Mouse (Mus musculus): Measurements from ENCODE around the gene Gm2022. TPM values are rescaled to one million over a fixed set of nuclear protein-coding genes. Genes with fewer than 3 reads are reported as not detected.
"Not testable (repeated sequence)": the region's sequence is repeated elsewhere in the genome, so short reads cannot be mapped to it uniquely, and the experiment has no call there.

Gene Gm2022
- not detected in 2 replicates for polyA plus RNA-seq (2015; fragmentation: Nextera tagmentation; extraction: Ambion mirVana)

DNA sequence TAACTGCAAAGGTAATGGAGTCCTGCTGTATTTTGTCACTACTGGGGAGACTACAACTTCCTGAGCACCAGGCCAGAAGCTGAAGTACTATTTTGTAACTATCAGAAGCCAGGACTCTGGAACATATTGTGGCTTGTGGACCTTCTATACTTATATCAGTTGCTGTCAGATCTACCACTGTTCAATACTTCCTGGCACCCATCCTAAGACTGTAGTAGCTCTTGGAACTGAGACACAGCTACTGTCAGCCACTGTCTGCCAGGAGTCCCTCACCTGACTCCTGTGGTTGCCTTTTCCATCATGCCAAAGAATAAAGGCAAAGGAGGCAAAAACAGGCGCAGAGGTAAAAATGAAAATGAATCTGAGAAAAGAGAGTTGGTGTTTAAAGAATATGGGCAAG lies at the start of gene Gm2022:
Gene Gm2022 (plus strand): TSS at position 301 of the 400 bp plus-strand sequence.
- not testable (repeated sequence) for H3K4me1 ChIP-seq (replicated peaks); H3K9ac ChIP-seq; ATAC-seq (ENCODE audit: low FRiP score, low read depth); H3K9me3 ChIP-seq; H3K4me2 ChIP-seq; H3K27ac ChIP-seq (replicated peaks); H3K36me3 ChIP-seq; H3K27me3 ChIP-seq; H3K4me3 ChIP-seq
- 92% methylated on average over 1 of the region's 1 CpGs for whole genome bisulfite sequencing

DNA sequence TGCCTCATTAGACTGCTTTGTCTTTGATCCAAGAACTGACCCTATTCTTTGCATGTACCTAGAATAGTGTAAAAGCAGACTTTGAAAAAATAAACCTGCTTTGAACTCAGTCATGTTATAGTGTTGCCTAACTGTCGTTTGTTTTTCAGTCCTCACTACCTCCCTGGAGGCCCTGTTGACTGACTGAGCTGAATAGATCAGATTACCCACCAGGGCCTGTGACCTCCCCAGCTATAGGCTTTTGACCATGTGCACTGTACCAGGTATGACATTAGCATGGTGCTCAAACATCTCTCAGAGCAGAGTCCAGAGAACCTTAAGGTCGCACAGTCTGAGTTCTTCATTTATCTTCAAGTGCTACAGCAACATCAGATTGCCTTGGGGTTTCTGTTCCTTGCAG lies 44.5 kb upstream of the Gm2022 start:
- not testable (repeated sequence) for H3K4me1 ChIP-seq (replicated peaks); H3K4me2 ChIP-seq; H3K9me3 ChIP-seq; H3K36me3 ChIP-seq; ATAC-seq (ENCODE audit: low FRiP score, low read depth); H3K9ac ChIP-seq; H3K27me3 ChIP-seq; H3K27ac ChIP-seq (replicated peaks); H3K4me3 ChIP-seq
- no CpG with 5 or more reads among the region's 2 CpGs for WGBS

DNA sequence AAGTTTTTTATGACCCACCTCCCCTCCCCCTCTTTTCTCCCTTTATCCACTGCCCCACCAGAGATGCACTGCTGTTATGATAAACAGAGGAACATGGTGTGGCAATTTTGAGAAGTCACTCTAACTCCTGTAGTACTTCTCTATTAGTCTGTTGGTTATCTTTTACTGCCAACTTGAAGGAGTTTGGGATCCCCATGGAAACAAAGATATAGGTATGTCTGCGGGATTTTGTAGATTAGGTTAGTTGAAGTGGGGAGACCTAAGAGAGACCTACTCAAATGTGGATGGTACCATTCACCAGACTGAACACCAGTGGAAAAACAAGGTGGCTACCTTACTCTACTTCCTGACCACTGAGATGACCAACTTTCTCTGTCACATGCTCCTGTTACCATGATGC lies 39.1 kb upstream of the Gm2022 start:
- H3K4me2 ChIP-seq; H3K4me1 ChIP-seq (replicated peaks); H3K9me3 ChIP-seq; H3K36me3 ChIP-seq; H3K27me3 ChIP-seq; H3K9ac ChIP-seq; H3K27ac ChIP-seq (replicated peaks); H3K4me3 ChIP-seq; ATAC-seq (ENCODE audit: low FRiP score, low read depth): not testable (repeated sequence)
- 86% methylated on average over 1 of the region's 1 CpGs for WGBS

DNA sequence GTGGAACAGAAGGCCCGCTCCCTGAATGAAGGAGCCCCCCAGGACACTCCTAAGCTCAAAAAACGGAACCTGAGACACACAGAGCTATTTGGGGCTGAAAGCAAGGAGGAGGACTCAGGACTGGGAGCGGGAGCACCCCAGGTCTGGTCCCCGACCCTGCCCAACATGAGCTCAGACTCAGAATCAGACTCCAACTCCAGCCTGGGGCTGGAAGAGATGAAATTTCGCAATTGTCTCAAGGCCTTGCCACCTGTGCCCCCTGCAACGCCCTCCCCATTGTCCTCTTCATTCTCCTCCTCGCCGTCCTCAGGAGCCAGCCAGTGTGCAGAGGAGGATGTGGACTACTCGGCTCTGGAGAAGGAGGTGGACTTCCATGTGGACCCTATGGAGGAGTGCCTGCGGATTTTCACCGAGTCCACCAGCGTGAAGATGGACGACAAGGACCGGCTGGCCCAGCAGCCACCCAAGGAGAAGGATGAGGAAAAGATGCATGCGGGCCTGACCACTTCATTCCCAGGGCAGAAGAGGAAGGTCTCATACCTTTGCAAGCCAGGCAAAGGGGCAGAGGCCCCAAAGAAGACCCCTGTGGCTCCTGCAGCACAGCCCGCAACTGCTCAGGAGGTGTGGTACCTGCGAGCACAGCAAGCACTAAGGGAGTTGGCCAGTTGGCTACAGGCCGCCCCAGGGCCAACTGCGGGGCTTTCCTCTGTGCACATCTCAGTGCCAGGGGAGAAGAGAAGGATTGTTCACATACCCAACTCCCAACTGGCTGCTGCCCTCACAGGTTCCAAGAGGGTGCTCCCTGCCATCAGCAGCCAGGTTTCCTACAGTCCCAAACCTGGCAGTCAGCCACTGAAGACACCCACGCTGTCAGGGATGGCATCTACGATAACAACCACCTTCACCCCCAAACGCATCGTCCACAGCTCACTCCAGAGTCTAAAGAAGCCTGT lies 33.2 kb upstream of the Gm2022 start:
- not testable (repeated sequence) for H3K36me3 ChIP-seq; H3K4me1 ChIP-seq (replicated peaks); H3K27ac ChIP-seq (replicated peaks); H3K4me3 ChIP-seq; H3K9ac ChIP-seq; H3K27me3 ChIP-seq; ATAC-seq (ENCODE audit: low FRiP score, low read depth); H3K9me3 ChIP-seq; H3K4me2 ChIP-seq
- 89% methylated on average over 23 of the region's 23 CpGs for WGBS

DNA sequence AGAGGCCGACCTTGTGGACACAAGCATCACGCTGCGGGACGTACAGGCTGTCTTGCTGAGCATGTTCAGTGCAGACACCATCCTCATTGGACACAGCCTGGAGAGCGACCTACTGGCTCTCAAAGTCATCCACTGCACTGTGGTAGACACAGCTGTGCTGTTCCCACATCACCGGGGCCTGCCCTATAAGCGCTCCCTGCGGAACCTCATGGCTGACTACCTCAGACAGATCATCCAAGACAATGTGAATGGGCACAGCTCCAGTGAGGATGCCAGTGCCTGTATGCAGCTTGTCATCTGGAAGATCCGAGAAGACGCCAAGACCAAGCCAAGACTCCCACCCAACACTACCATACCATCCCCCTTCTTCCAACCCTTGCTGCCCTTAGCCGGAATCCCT lies 31.5 kb upstream of the Gm2022 start:
- not testable (repeated sequence) for ATAC-seq (ENCODE audit: low FRiP score, low read depth)
- 94% methylated on average over 10 of the region's 11 CpGs for WGBS

DNA sequence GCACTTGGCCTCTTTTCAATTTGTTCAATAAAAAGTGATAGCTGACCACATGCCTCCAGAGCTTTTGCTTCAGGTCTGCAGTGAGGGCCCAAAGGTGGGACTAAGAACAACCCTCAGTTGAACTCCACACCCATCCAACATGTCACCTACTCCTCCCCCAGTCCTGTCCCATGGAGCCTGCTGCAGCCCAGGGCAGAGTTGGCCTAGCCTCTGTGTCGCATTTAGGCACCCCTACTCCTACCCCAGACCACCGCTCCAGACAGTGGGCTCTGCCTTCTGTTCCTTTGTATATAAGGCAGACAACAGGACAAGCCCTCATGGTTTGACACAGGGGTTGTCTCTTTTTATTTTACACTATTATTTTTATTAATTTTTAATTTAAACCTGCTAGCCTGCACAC lies 31.1 kb upstream of the Gm2022 start:
- 88% methylated on average over 2 of the region's 2 CpGs for WGBS
- not testable (repeated sequence) for H3K4me1 ChIP-seq (replicated peaks); H3K4me2 ChIP-seq; H3K9me3 ChIP-seq; H3K27ac ChIP-seq (replicated peaks); ATAC-seq (ENCODE audit: low FRiP score, low read depth); H3K4me3 ChIP-seq; H3K36me3 ChIP-seq; H3K9ac ChIP-seq; H3K27me3 ChIP-seq

More for the DNA sequence above, 31.5 kb upstream of the Gm2022 start:
- not testable (repeated sequence) for H3K9me3 ChIP-seq; H3K27ac ChIP-seq (replicated peaks); H3K4me1 ChIP-seq (replicated peaks); H3K9ac ChIP-seq; H3K4me2 ChIP-seq; H3K36me3 ChIP-seq; H3K27me3 ChIP-seq; H3K4me3 ChIP-seq

- not testable (repeated sequence) for H3K9ac ChIP-seq; H3K4me2 ChIP-seq; H3K9me3 ChIP-seq; ATAC-seq (ENCODE audit: low FRiP score, low read depth); H3K27ac ChIP-seq (replicated peaks); H3K4me1 ChIP-seq (replicated peaks); H3K36me3 ChIP-seq; H3K4me3 ChIP-seq; H3K27me3 ChIP-seq
- 85% methylated on average over 5 of the region's 5 CpGs for WGBS
Measured at GRCm38 (mm10) chr12:87873772-87874171, 21.4 kb upstream of the Gm2022 start, which contains the start of gene Gm2016. Gene Gm2016 (plus strand): TSS chr12:87874072.

DNA sequence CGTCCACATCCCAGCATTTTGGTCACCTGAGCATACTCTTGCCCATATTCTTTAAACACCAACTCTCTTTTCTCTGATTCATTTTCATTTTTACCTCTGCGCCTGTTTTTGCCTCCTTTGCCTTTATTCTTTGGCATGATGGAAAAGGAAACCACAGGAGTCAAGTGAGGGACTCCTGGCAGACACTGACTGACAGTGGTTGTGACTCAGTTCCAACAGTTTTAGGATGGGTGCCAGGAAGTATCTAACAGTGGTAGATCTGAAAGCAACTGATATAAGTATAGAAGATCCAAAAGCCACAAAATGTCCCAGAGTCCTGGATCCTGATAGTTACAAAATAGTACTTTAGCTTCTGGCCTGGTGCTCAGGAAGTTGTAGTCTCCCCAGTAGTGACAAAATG lies 24.6 kb downstream of the Gm2022 start, which contains the start of gene Gm2035:
Gene Gm2035 (minus strand): TSS at position 137 of the 400 bp plus-strand sequence.
- H3K36me3 ChIP-seq; H3K27me3 ChIP-seq; H3K4me3 ChIP-seq; ATAC-seq (ENCODE audit: low FRiP score, low read depth); H3K9ac ChIP-seq; H3K4me2 ChIP-seq; H3K27ac ChIP-seq (replicated peaks); H3K4me1 ChIP-seq (replicated peaks); H3K9me3 ChIP-seq: not testable (repeated sequence)
- WGBS = 78% methylated on average over 2 of the region's 2 CpGs

Other genes with a start within 250 kb of the Gm2022 start
- not detected in 2 replicates for gene Gm21319, start 119.6 kb upstream of the Gm2022 start, polyA plus RNA-seq (2015; fragmentation: Nextera tagmentation; extraction: Ambion mirVana)
- not detected in 2 replicates for gene Gm21936, start 99.9 kb upstream of the Gm2022 start, polyA plus RNA-seq (2015; fragmentation: Nextera tagmentation; extraction: Ambion mirVana)
- not detected in 2 replicates for gene BB287469, start 78.8 kb upstream of the Gm2022 start, polyA plus RNA-seq (2015; fragmentation: Nextera tagmentation; extraction: Ambion mirVana)
- not detected in 2 replicates for gene Gm2001, start 53.0 kb upstream of the Gm2022 start, polyA plus RNA-seq (2015; fragmentation: Nextera tagmentation; extraction: Ambion mirVana)
- not detected in 2 replicates for gene Gm2016, start 21.3 kb upstream of the Gm2022 start, polyA plus RNA-seq (2015; fragmentation: Nextera tagmentation; extraction: Ambion mirVana)
- gene Gm2035, start 24.5 kb downstream of the Gm2022 start, polyA plus RNA-seq (2015; fragmentation: Nextera tagmentation; extraction: Ambion mirVana) = not detected in 2 replicates
- gene Gm2042, start 58.7 kb downstream of the Gm2022 start, polyA plus RNA-seq (2015; fragmentation: Nextera tagmentation; extraction: Ambion mirVana) = not detected in 2 replicates
- gene Gm2075, start 116.5 kb downstream of the Gm2022 start, polyA plus RNA-seq (2015; fragmentation: Nextera tagmentation; extraction: Ambion mirVana) = not detected in 2 replicates
- gene Gm6803, start 123.4 kb downstream of the Gm2022 start, polyA plus RNA-seq (2015; fragmentation: Nextera tagmentation; extraction: Ambion mirVana) = not detected in 2 replicates
- not detected in 2 replicates for gene Gm2056, start 131.6 kb downstream of the Gm2022 start, polyA plus RNA-seq (2015; fragmentation: Nextera tagmentation; extraction: Ambion mirVana)
- not detected in 2 replicates for gene Gm16368, start 188.3 kb downstream of the Gm2022 start, polyA plus RNA-seq (2015; fragmentation: Nextera tagmentation; extraction: Ambion mirVana)

All from hindbrain, embryonic 15.5 days (tissue).